Mouse (Mus musculus): ENCODE results near the gene Cep170.

DNA sequence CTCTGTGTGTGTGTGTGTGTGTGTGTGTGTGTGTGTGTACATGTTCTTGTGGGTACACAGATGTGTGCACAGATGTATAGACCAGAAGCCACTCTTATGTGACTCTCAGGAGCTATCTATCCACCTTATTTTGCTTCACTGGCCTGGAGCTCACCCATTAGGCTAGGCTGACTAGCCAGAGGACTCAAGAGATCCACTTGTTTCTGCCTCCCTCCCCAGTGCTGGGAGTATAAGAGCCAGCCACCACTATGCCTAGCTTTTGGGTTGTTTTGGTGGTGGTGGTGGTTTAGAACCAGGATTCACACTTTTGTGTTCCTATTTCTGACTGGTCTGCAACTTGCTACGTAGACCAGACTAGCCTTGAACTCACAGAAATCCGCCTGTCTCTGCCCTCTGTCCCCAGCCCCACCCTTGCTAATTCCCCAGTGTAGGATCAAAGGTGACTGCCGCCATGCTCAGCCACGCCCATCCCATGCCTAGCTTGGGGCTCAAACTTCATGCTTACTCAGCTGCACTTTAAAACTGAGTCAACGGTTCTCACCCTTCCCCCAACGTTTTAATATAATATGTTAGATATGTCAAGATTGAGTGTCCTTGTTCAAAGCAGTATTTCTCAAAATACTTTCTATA is 125.5 kb downstream of the Cep170 start:
- TF ChIP-seq CTCF (IDR thresholded peaks at IDR 0.05; ENCODE audit: low read depth, low read length), result no peak
- no peak for TF ChIP-seq GATA1 (IDR thresholded peaks at IDR 0.05; ENCODE audit: borderline replicate concordance, low read length)
- no peak for TF ChIP-seq GATA2 (IDR thresholded peaks at IDR 0.05; ENCODE audit: borderline replicate concordance, low read depth, low read length)
